Mouse (Mus musculus) spleen, postnatal 14 days (tissue): ENCODE data around the gene Ankrd44.

Source experiments
- DNase-seq, 2 experiments: peaks; one replicate each; pipeline ENCODE4 v3.0.0; 2021 to 2022; ENCODE audit warnings: low spot score in 2 of 2

Gene Ankrd44

GRCm38 (mm10) chr1:54888449-54888848 lies 37.7 kb downstream of the Ankrd44 start:
- no peak for DNase-seq

GRCm38 (mm10) chr1:54887873-54888272 lies 38.3 kb downstream of the Ankrd44 start:
- no peak for DNase-seq

- no peak for DNase-seq
Observed at GRCm38 (mm10) chr1:54882856-54883467, 43.2 kb downstream of the Ankrd44 start.

- DNase-seq: no peak
Observed at GRCm38 (mm10) chr1:54881523-54881922, 44.7 kb downstream of the Ankrd44 start.

GRCm38 (mm10) chr1:54877423-54878073 lies 48.6 kb downstream of the Ankrd44 start:
- no peak for DNase-seq

- DNase-seq: no peak
Observed at GRCm38 (mm10) chr1:54877014-54877413, 49.2 kb downstream of the Ankrd44 start.

- DNase-seq: no peak
Observed at GRCm38 (mm10) chr1:54874094-54874493, 52.1 kb downstream of the Ankrd44 start.

- no peak for DNase-seq
Observed at GRCm38 (mm10) chr1:54872857-54873616, 53.1 kb downstream of the Ankrd44 start.

- no peak for DNase-seq
Observed at GRCm38 (mm10) chr1:54871321-54871720, 54.9 kb downstream of the Ankrd44 start.

GRCm38 (mm10) chr1:54870634-54871033 lies 55.6 kb downstream of the Ankrd44 start:
- no peak for DNase-seq

- no peak for DNase-seq
Observed at GRCm38 (mm10) chr1:54867226-54867625, 59.0 kb downstream of the Ankrd44 start.

- DNase-seq: no peak
Observed at GRCm38 (mm10) chr1:54866131-54866530, 60.1 kb downstream of the Ankrd44 start.

GRCm38 (mm10) chr1:54864928-54865652 lies 61.1 kb downstream of the Ankrd44 start:
- no peak for DNase-seq

- no peak for DNase-seq
Observed at GRCm38 (mm10) chr1:54860361-54860760, 65.8 kb downstream of the Ankrd44 start.

- no peak for DNase-seq
Observed at GRCm38 (mm10) chr1:54859876-54860275, 66.3 kb downstream of the Ankrd44 start.

GRCm38 (mm10) chr1:54858898-54859297 lies 67.3 kb downstream of the Ankrd44 start:
- no peak for DNase-seq

- no peak for DNase-seq
Observed at GRCm38 (mm10) chr1:54856502-54856901, 69.7 kb downstream of the Ankrd44 start.

- no peak for DNase-seq
Observed at GRCm38 (mm10) chr1:54855970-54856369, 70.2 kb downstream of the Ankrd44 start.

- DNase-seq: no peak
Observed at GRCm38 (mm10) chr1:54854388-54854787, 71.8 kb downstream of the Ankrd44 start.

GRCm38 (mm10) chr1:54853311-54854000 lies 72.7 kb downstream of the Ankrd44 start:
- no peak for DNase-seq

GRCm38 (mm10) chr1:54851610-54852009 lies 74.6 kb downstream of the Ankrd44 start:
- DNase-seq: no peak

- DNase-seq: no peak
Observed at GRCm38 (mm10) chr1:54850077-54850476, 76.1 kb downstream of the Ankrd44 start.
